Mouse (Mus musculus) naive thymus-derived CD4-positive, alpha-beta T cell, adult 2 months (primary cell): ENCODE results near the gene Ago3.

Experiments used
- DNase-seq: peaks from one replicate; pipeline ENCODE4 v3.0.0-alpha.2; 2011; ENCODE audit warnings: low read depth

The Ago3 gene

GRCm38 (mm10) chr4:126309211-126309921 is 120.0 kb downstream of the Ago3 start:
- DNase-seq = no peak

- DNase-seq = no peak
Measured at GRCm38 (mm10) chr4:126306827-126307226, 122.5 kb downstream of the Ago3 start.

- no peak for DNase-seq
Measured at GRCm38 (mm10) chr4:126306058-126306457, 123.3 kb downstream of the Ago3 start.

- no peak for DNase-seq
Measured at GRCm38 (mm10) chr4:126305428-126305827, 123.9 kb downstream of the Ago3 start.

- peak; percentile 35 for DNase-seq
Measured at GRCm38 (mm10) chr4:126303877-126304276, 125.5 kb downstream of the Ago3 start.

- DNase-seq = peak; percentile 22
Measured at GRCm38 (mm10) chr4:126301584-126302309, 127.6 kb downstream of the Ago3 start.

- DNase-seq = peak; percentile 33
Measured at GRCm38 (mm10) chr4:126300916-126301583, 128.3 kb downstream of the Ago3 start.

GRCm38 (mm10) chr4:126296617-126297101 is 132.7 kb downstream of the Ago3 start:
- peak; percentile 37 for DNase-seq

- no peak for DNase-seq
Measured at GRCm38 (mm10) chr4:126295937-126296336, 133.4 kb downstream of the Ago3 start.

GRCm38 (mm10) chr4:126295152-126295551 is 134.2 kb downstream of the Ago3 start:
- no peak for DNase-seq

GRCm38 (mm10) chr4:126291196-126291595 is 138.2 kb downstream of the Ago3 start:
- no peak for DNase-seq

GRCm38 (mm10) chr4:126290314-126290713 is 139.0 kb downstream of the Ago3 start:
- DNase-seq = no peak

GRCm38 (mm10) chr4:126288085-126288666 is 141.2 kb downstream of the Ago3 start:
- no peak for DNase-seq

GRCm38 (mm10) chr4:126287302-126287995 is 141.9 kb downstream of the Ago3 start:
- no peak for DNase-seq

GRCm38 (mm10) chr4:126286492-126286891 is 142.9 kb downstream of the Ago3 start, which contains the start of gene Col8a2:
Gene Col8a2, plus strand, starts transcription at chr4:126286793.
- DNase-seq = no peak

- DNase-seq = no peak
Measured at GRCm38 (mm10) chr4:126283582-126283981, 145.8 kb downstream of the Ago3 start.

GRCm38 (mm10) chr4:126281706-126282105 is 147.7 kb downstream of the Ago3 start:
- no peak for DNase-seq
